Mouse (Mus musculus): ENCODE results near the gene Mrpl12. TPM values are rescaled to one million over a fixed set of nuclear protein-coding genes. Genes with fewer than 3 reads are reported as not detected.

Gene Mrpl12
- polyA plus RNA-seq, 1 experiment from 2014 or later, result 239 TPM

DNA sequence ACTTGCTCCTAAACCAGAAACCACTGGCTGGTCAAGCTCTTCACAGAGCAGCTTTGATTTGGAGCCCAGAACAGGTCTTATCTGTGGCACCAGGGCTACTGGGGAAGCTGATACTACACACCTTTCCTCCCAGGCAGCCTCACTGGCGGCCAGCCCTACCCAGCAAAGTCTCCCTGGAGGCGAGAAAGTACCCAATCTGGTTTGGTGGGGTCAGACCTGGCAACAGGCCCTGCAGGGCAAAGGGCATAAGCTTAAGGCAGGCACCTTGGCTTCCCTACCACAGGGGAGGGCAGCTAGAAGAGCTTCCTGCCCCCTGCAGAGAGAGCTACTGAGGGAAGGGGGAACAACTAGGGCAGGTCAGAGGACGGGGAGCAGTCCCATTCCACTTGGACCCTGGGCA, 15.9 kb downstream of the Mrpl12 start:
- ATAC-seq, result peak; percentile 89
- H3K27me3 ChIP-seq (replicated peaks; ENCODE audit: control insufficient read depth, insufficient read depth, low read length), result no peaks in the 10 kb centered on the region
- peaks cover 17% of the 10 kb centered on the region for H3K4me1 ChIP-seq (ENCODE audit: control insufficient read depth, insufficient read depth, low read length)
- H3K9ac ChIP-seq (ENCODE audit: low read depth, low read length), result peak overlapping the region; percentile 48; the same call in 1 of the 2 replicates
- H3K4me2 ChIP-seq (ENCODE audit: low read depth, low read length), result peak overlapping the region; percentile 9; the same call in 1 of the 2 replicates
- H3K4me3 ChIP-seq (ENCODE audit: low read length), result no peak overlapping the region
- peak overlapping the region; percentile 64 for H3K27ac ChIP-seq (ENCODE audit: low read length)
- 15% methylated on average over 3 of the region's 3 CpGs for whole genome bisulfite sequencing
- H3K9me3 ChIP-seq (ENCODE audit: control insufficient read depth, low read length), result no peaks in the 10 kb centered on the region
- peaks cover 10% of the 10 kb centered on the region for H3K36me3 ChIP-seq (ENCODE audit: control insufficient read depth, insufficient read depth, low read length)

DNA sequence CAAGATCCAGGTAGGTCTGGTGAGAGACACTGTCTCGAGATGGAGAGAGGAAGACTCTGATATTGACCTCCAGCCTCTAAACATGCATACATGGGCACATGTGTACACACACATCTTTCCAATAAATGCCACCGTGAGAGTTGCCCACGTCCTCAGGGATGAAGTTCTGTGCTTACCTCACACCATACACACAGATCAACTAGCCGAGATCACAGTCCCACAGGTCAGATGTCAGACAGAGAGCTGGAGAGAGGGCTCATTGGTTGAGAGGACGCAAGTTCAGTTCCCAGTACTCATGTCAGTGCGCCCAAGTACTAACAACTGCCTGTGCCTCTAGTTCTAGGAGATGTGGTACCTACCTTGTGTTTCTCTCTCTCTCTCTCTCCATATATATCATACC, 16.6 kb downstream of the Mrpl12 start:
- H3K36me3 ChIP-seq (ENCODE audit: control insufficient read depth, insufficient read depth, low read length), result peaks cover 10% of the 10 kb centered on the region
- peak; percentile 3; the same call in 1 of the 2 replicates for ATAC-seq
- peak overlapping the region; percentile 64; the same call in 1 of the 2 replicates for H3K27ac ChIP-seq (ENCODE audit: low read length)
- 0 out of 2 replicates have a peak overlapping the region, but pooled peaks have one; percentile 48 for H3K9ac ChIP-seq (ENCODE audit: low read depth, low read length)
- 56% methylated on average over 6 of the region's 6 CpGs for WGBS
- H3K27me3 ChIP-seq (replicated peaks; ENCODE audit: control insufficient read depth, insufficient read depth, low read length), result no peaks in the 10 kb centered on the region
- H3K4me3 ChIP-seq (ENCODE audit: low read length), result no peak overlapping the region
- H3K4me1 ChIP-seq (ENCODE audit: control insufficient read depth, insufficient read depth, low read length), result peaks cover 21% of the 10 kb centered on the region
- no peak overlapping the region for H3K4me2 ChIP-seq (ENCODE audit: low read depth, low read length)
- H3K9me3 ChIP-seq (ENCODE audit: control insufficient read depth, low read length), result no peaks in the 10 kb centered on the region

DNA sequence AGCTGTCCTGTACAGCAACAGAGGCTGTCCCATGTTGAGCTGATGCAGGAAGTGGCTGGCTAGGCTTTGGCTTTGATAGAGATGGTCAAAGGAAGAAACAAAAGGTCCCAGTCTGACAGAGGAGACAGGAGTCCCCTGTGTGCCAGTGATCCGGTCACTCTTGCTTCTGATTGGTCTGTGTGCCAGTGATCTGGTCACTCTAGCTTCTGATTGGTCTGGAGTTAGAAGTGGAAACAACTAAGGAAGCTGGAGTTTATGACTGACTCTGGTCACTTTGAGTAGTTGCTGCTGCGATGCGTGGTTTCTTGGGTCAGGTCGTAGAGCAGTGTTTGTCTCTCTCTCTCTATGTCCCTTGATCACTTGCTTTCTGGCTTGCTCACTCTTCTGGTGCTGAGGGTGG, 17.3 kb downstream of the Mrpl12 start:
- H3K4me3 ChIP-seq (ENCODE audit: low read length), result no peak overlapping the region

DNA sequence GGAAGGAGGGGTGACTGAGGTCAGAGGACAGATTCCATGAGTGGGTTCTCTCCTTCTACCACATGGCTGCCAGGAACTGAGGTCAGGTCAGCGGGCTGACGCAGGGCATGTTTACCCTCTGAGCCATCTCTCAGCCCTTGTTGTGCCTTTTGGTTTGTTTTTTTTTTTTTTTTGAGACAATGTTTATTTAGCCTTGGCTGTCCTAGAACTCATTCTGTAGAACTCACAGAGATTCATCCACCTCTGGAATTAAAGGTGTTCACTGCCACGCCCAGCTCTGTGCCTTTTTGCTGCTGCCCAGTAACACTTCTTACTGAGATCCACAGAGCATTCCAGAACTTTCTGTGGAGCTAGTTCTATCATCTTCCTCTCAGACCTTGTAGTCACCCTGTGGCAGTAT, 21.2 kb downstream of the Mrpl12 start:
- Histone ChIP-seq H3K27ac (ENCODE audit: low read length) (no peak overlapping the region), H3K4me3 (ENCODE audit: low read length) (no peak overlapping the region), H3K9me3 (ENCODE audit: control insufficient read depth, low read length) (no peaks in the 10 kb centered on the region), H3K4me1 (ENCODE audit: control insufficient read depth, insufficient read depth, low read length) (peaks cover 32% of the 10 kb centered on the region), H3K9ac (ENCODE audit: low read depth, low read length) (no peak overlapping the region), H3K4me2 (ENCODE audit: low read depth, low read length) (no peak overlapping the region), H3K27me3 (replicated peaks; ENCODE audit: control insufficient read depth, insufficient read depth, low read length) (no peaks in the 10 kb centered on the region), H3K36me3 (ENCODE audit: control insufficient read depth, insufficient read depth, low read length) (no peaks in the 10 kb centered on the region)
- 81% methylated on average over 3 of the region's 3 CpGs for WGBS
- no peak for ATAC-seq

More for the DNA sequence above, 17.3 kb downstream of the Mrpl12 start:
- Histone ChIP-seq H3K9ac (ENCODE audit: low read depth, low read length) (no peak overlapping the region), H3K9me3 (ENCODE audit: control insufficient read depth, low read length) (no peaks in the 10 kb centered on the region), H3K4me2 (ENCODE audit: low read depth, low read length) (no peak overlapping the region), H3K36me3 (ENCODE audit: control insufficient read depth, insufficient read depth, low read length) (peaks cover 9% of the 10 kb centered on the region), H3K27ac (ENCODE audit: low read length) (no peak overlapping the region), H3K27me3 (replicated peaks; ENCODE audit: control insufficient read depth, insufficient read depth, low read length) (no peaks in the 10 kb centered on the region), H3K4me1 (ENCODE audit: control insufficient read depth, insufficient read depth, low read length) (peaks cover 21% of the 10 kb centered on the region)
- ATAC-seq, result no peak
- 78% methylated on average over 4 of the region's 4 CpGs for WGBS

DNA sequence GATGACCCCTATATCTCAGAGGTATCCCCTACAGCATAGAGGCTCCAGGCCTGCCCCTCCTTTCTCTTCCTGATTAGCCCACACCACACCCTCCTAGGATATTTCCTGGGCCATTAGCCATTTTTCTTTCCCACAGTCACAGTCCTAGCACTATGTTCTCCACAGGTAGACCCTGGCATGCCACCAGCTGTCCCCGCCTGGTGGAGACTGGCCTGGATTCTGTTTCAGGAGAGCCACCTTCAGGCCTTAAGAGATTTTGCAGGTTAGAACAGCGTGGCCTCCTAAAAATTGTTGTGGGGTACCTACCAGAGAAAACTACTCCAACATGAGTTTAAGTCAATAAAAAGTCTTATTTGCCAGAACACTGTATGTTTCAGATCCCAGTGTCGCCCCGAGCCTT, 22.5 kb downstream of the Mrpl12 start:
- H3K27ac ChIP-seq (ENCODE audit: low read length), result peak overlapping the region; percentile 70
- WGBS, result 47% methylated on average over 4 of the region's 4 CpGs
- H3K9me3 ChIP-seq (ENCODE audit: control insufficient read depth, low read length), result no peaks in the 10 kb centered on the region
- no peak overlapping the region for H3K9ac ChIP-seq (ENCODE audit: low read depth, low read length)
- H3K27me3 ChIP-seq (replicated peaks; ENCODE audit: control insufficient read depth, insufficient read depth, low read length), result no peaks in the 10 kb centered on the region
- no peak overlapping the region for H3K4me3 ChIP-seq (ENCODE audit: low read length)
- H3K4me2 ChIP-seq (ENCODE audit: low read depth, low read length), result no peak overlapping the region
- H3K4me1 ChIP-seq (ENCODE audit: control insufficient read depth, insufficient read depth, low read length), result peaks cover 29% of the 10 kb centered on the region
- peak; percentile 45 for ATAC-seq
- no peaks in the 10 kb centered on the region for H3K36me3 ChIP-seq (ENCODE audit: control insufficient read depth, insufficient read depth, low read length)

DNA sequence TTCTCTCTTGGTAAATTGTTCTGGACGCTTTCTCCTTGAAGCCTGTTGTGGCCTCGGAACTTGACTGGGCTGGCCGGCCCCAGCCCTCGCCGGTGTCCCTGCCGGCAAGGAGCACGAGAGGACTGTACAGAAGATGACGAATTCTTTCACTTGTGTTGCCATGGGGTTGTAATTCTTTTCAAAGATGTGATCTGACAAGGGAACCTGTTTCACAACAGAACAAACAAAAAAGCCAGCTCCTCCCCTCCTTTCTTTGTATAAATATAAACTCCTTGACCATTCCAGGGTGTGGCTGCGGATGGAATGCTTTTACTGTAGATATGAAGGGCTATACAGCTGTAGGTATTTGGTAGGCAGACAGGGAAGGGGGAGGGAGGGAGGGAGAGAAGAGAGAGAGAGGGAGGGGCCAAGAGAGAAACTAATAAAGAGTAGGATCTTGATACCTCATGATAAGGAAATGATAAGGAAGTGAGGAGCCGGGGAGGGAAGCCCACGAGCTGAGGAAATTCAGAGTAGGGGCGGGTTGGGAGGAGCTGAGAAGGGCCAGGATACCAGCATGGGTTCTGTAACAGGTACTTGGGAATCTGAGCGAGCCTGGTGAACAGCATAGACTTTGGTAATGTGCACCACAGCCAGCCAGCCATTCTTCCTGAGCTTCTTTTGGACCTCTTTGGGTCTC, 23.3 kb downstream of the Mrpl12 start:
- Histone ChIP-seq H3K27ac (ENCODE audit: low read length) (peak overlapping the region; percentile 70), H3K27me3 (replicated peaks; ENCODE audit: control insufficient read depth, insufficient read depth, low read length) (no peaks in the 10 kb centered on the region), H3K4me3 (ENCODE audit: low read length) (no peak overlapping the region), H3K4me1 (ENCODE audit: control insufficient read depth, insufficient read depth, low read length) (peaks cover 29% of the 10 kb centered on the region), H3K4me2 (ENCODE audit: low read depth, low read length) (peak overlapping the region; percentile 36; the same call in 1 of the 2 replicates), H3K36me3 (ENCODE audit: control insufficient read depth, insufficient read depth, low read length) (no peaks in the 10 kb centered on the region), H3K9me3 (ENCODE audit: control insufficient read depth, low read length) (no peaks in the 10 kb centered on the region), H3K9ac (ENCODE audit: low read depth, low read length) (no peak overlapping the region)
- ATAC-seq, result peak; percentile 82
- WGBS, result 55% methylated on average over 13 of the region's 13 CpGs

DNA sequence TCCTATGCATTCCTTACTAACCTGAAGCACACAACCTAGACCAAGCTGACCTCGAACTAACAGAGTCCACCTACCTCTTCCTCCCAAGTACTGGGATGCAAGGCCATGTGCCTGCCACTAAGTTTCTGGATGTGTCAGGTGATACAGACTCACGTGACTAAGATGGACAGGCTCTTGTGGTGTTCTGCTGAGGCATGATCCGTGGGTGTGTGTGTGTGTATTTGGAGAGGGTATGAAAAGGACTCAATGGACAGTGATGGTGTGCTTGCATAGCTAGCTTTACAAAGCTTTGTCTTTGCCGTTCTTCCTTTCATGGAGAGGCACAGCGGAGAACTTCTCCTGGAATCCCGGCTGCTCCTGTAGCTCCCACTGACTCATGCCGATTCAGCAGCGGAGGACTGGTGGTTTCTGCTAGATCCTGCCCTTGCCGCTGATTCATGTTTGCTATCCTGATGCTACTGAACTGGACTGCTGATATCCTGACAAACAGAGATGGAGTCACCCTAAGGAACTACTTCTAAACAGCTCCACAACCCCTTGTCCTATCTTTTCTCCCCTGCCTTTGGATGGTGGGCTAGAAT, 24.0 kb downstream of the Mrpl12 start:
- H3K4me3 ChIP-seq (ENCODE audit: low read length), result no peak overlapping the region
- H3K9me3 ChIP-seq (ENCODE audit: control insufficient read depth, low read length), result no peaks in the 10 kb centered on the region
- H3K4me1 ChIP-seq (ENCODE audit: control insufficient read depth, insufficient read depth, low read length), result peaks cover 29% of the 10 kb centered on the region
- ATAC-seq, result no peak
- H3K36me3 ChIP-seq (ENCODE audit: control insufficient read depth, insufficient read depth, low read length), result no peaks in the 10 kb centered on the region
- no peak overlapping the region for H3K9ac ChIP-seq (ENCODE audit: low read depth, low read length)
- no peaks in the 10 kb centered on the region for H3K27me3 ChIP-seq (replicated peaks; ENCODE audit: control insufficient read depth, insufficient read depth, low read length)
- H3K27ac ChIP-seq (ENCODE audit: low read length), result 0 out of 2 replicates have a peak overlapping the region, but pooled peaks have one; percentile 37
- WGBS, result 71% methylated on average over 9 of the region's 9 CpGs
- H3K4me2 ChIP-seq (ENCODE audit: low read depth, low read length), result no peak overlapping the region

DNA sequence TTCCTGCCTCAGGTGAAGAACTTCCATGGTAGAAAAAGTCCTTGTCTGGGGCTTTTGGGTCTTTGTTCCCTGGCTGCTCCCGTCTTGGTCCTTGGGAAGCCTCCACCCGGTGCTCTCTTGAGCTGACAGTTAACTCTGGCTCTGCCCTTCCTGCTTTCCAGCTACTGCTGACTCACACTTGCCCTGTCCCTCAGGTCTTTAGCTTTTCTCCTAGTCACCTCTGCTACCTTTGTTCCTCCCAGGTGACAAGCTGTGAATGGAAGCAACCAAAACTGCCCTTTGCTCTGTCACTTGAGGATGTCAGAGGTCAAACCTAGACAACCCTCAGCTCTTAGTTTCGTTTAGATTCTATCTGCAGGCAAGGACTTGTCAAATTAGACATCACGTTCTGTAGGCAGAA, 25.5 kb downstream of the Mrpl12 start:
- no peaks in the 10 kb centered on the region for H3K36me3 ChIP-seq (ENCODE audit: control insufficient read depth, insufficient read depth, low read length)
- 37% methylated on average over 4 of the region's 4 CpGs for WGBS
- H3K9ac ChIP-seq (ENCODE audit: low read depth, low read length), result peak overlapping the region; percentile 60
- ATAC-seq, result peak; percentile 49
- H3K27me3 ChIP-seq (replicated peaks; ENCODE audit: control insufficient read depth, insufficient read depth, low read length), result no peaks in the 10 kb centered on the region
- peaks cover 29% of the 10 kb centered on the region for H3K4me1 ChIP-seq (ENCODE audit: control insufficient read depth, insufficient read depth, low read length)
- H3K9me3 ChIP-seq (ENCODE audit: control insufficient read depth, low read length), result no peaks in the 10 kb centered on the region
- H3K27ac ChIP-seq (ENCODE audit: low read length), result peak overlapping the region; percentile 86
- H3K4me2 ChIP-seq (ENCODE audit: low read depth, low read length), result peak overlapping the region; percentile 56
- H3K4me3 ChIP-seq (ENCODE audit: low read length), result peak overlapping the region; percentile 34; the same call in 1 of the 2 replicates

DNA sequence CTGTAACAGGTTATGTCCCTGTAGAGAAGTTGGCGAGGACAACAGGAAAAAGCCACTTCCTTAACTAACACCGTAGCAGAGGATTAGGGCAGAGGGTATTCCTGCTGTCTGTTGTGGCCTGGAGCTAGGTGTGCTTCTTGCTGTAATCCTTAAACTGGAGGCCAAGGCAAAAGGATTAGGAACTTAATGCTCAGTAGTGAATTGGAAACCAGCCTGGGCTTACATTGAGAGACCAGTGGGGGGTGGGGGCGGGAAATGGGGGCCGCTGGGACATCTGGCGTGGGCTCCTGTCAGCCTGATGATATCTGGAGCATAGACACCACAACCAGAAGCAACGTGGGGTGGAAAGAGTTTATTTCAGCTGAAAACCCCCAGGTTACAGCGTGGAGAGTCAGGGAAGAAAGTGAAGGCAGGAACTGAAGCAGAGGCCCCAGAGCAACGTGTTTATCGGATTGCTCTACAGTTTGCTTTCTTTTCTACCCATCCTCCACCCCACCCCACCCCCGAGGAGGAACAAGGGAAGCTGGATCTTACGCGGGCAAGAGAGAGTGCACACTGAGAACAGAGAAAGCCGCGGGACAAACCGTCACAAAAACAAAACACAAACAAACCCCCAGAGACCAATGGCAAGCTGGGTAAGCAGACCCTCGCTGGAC, 26.1 kb downstream of the Mrpl12 start:
- no peaks in the 10 kb centered on the region for H3K36me3 ChIP-seq (ENCODE audit: control insufficient read depth, insufficient read depth, low read length)
- H3K9me3 ChIP-seq (ENCODE audit: control insufficient read depth, low read length), result no peaks in the 10 kb centered on the region
- peak overlapping the region; percentile 60 for H3K9ac ChIP-seq (ENCODE audit: low read depth, low read length)
- H3K4me2 ChIP-seq (ENCODE audit: low read depth, low read length), result peak overlapping the region; percentile 56
- H3K4me3 ChIP-seq (ENCODE audit: low read length), result peak overlapping the region; percentile 34
- H3K27me3 ChIP-seq (replicated peaks; ENCODE audit: control insufficient read depth, insufficient read depth, low read length), result no peaks in the 10 kb centered on the region
- WGBS, result 8% methylated on average over 16 of the region's 16 CpGs
- H3K4me1 ChIP-seq (ENCODE audit: control insufficient read depth, insufficient read depth, low read length), result peaks cover 28% of the 10 kb centered on the region
- H3K27ac ChIP-seq (ENCODE audit: low read length), result peak overlapping the region; percentile 86
- peak; percentile 23; the same call in 1 of the 2 replicates for ATAC-seq
